8 mouse cellular contexts compared by ENCODE assay signal in genomic region chr11:100736746-100737080, GRCm38 (mm10). TPM values are rescaled to one million over a fixed set of nuclear protein-coding genes. Genes with fewer than 3 reads are reported as not detected.
DNase-seq lines count a peak whose midpoint lies in the region; ATAC-seq and TF ChIP-seq lines count a peak whose summit lies in the region.

No protein-coding gene starts in this region.

- in situ Hi-C loops in CH12.LX (cut with MboI; ENCODE audit: low pct_ligation_motif_present, low pct_unique_long_range_greater_than_20kb, low sequenced_read_pairs) = no loop called here

- peak overlapping the region; percentile 98 for H3K4me2 ChIP-seq in heart, embryonic 12.5 days
- H3K4me2 ChIP-seq in CH12.LX (ENCODE audit: insufficient read depth, low read depth, poor library complexity, severe bottlenecking) = peak overlapping the region; percentile 97
- peak overlapping the region; percentile 89 for H3K4me2 ChIP-seq in forebrain, embryonic 16.5 days (ENCODE audit: low read length)
- H3K4me2 ChIP-seq in liver, postnatal 0 days (ENCODE audit: low read depth, low read length) = peak overlapping the region; percentile 82

- peaks cover 7% of the 10 kb centered on the region for H3K27me3 ChIP-seq in heart, embryonic 12.5 days (replicated peaks)
- no peaks in the 10 kb centered on the region for H3K27me3 ChIP-seq in CH12.LX (replicated peaks)
- no peaks in the 10 kb centered on the region for H3K27me3 ChIP-seq in forebrain, embryonic 16.5 days (replicated peaks; ENCODE audit: control insufficient read depth, insufficient read depth, low read length)
- H3K27me3 ChIP-seq in liver, postnatal 0 days (ENCODE audit: insufficient read depth, low read length) = no peaks in the 10 kb centered on the region

- TF ChIP-seq POLR2A in CH12.LX (IDR thresholded peaks at IDR 0.05; ENCODE audit: low read depth, low read length) = no peak

- TF ChIP-seq EP300 in CH12.LX (IDR thresholded peaks at IDR 0.05; ENCODE audit: low read length) = no peak
- no peak for TF ChIP-seq EP300 in liver, postnatal 0 days (IDR thresholded peaks at IDR 0.05; ENCODE audit: low read depth)

- no peak overlapping the region for H3K27ac ChIP-seq in heart, embryonic 12.5 days (ENCODE audit: poor library complexity, severe bottlenecking)
- no peak overlapping the region for H3K27ac ChIP-seq in CH12.LX (ENCODE audit: insufficient read depth, low read depth)
- no peak overlapping the region for H3K27ac ChIP-seq in forebrain, embryonic 16.5 days (ENCODE audit: low read length)
- H3K27ac ChIP-seq in liver, postnatal 0 days (ENCODE audit: low read depth) = peak overlapping the region; percentile 97

- peaks cover 61% of the 10 kb centered on the region for H3K79me2 ChIP-seq in CH12.LX (replicated peaks; ENCODE audit: control insufficient read depth, extremely low read depth, insufficient read depth, poor library complexity, severe bottlenecking)

- dilution Hi-C loops in CH12.LX (cut with MboI; ENCODE audit: extremely low pct_ligation_motif_present, extremely low pct_unique_long_range_greater_than_20kb, low sequenced_read_pairs) = no loop called here

- H3K9me3 ChIP-seq in heart, embryonic 12.5 days (replicated peaks) = no peaks in the 10 kb centered on the region
- no peaks in the 10 kb centered on the region for H3K9me3 ChIP-seq in CH12.LX (replicated peaks; ENCODE audit: low read length)
- no peaks in the 10 kb centered on the region for H3K9me3 ChIP-seq in forebrain, embryonic 16.5 days (ENCODE audit: control insufficient read depth, low read length)
- H3K9me3 ChIP-seq in liver, postnatal 0 days (ENCODE audit: low read length) = no peaks in the 10 kb centered on the region

- no peak for TF ChIP-seq CTCF in CH12.LX (conservative IDR thresholded peaks at IDR 0.05 in 1 of 2, IDR thresholded peaks at IDR 0.05 in 1 of 2; ENCODE audit: low read depth in 2 of 2, low read length in 2 of 2)
- no peak for TF ChIP-seq CTCF in liver, postnatal 0 days (IDR thresholded peaks at IDR 0.05; ENCODE audit: low read depth)

- H3K4me1 ChIP-seq in heart, embryonic 12.5 days (replicated peaks) = peaks cover 24% of the 10 kb centered on the region
- peaks cover 5 to 49% of the 10 kb centered on the region in 2 experiments for H3K4me1 ChIP-seq in CH12.LX (ENCODE audit: control insufficient read depth in 1 of 2, insufficient read depth in 2 of 2)
- peaks cover 21% of the 10 kb centered on the region for H3K4me1 ChIP-seq in forebrain, embryonic 16.5 days (replicated peaks; ENCODE audit: control insufficient read depth, insufficient read depth, low read length)
- H3K4me1 ChIP-seq in liver, postnatal 0 days (ENCODE audit: insufficient read depth) = peaks cover 35% of the 10 kb centered on the region

- peaks cover 9% of the 10 kb centered on the region; the same call in 1 of the 2 replicates for H3K36me3 ChIP-seq in heart, embryonic 12.5 days
- peaks cover 15 to 42% of the 10 kb centered on the region in 2 experiments for H3K36me3 ChIP-seq in CH12.LX (replicated peaks in 1 of 2; ENCODE audit: control insufficient read depth in 1 of 2, insufficient read depth in 1 of 2, low read length in 1 of 2)
- H3K36me3 ChIP-seq in forebrain, embryonic 16.5 days (ENCODE audit: control insufficient read depth, insufficient read depth) = no peaks in the 10 kb centered on the region; the same call in 1 of the 2 replicates
- peaks cover 15% of the 10 kb centered on the region; the same call in 1 of the 2 replicates for H3K36me3 ChIP-seq in liver, postnatal 0 days (replicated peaks; ENCODE audit: insufficient read depth, low read length)

- TF ChIP-seq RAD21 in CH12.LX (IDR thresholded peaks at IDR 0.05; ENCODE audit: low read depth, low read length) = no peak

- no peak for ATAC-seq in heart, embryonic 12.5 days (ENCODE audit: insufficient number of reproducible peaks, low FRiP score)
- no peak for ATAC-seq in forebrain, embryonic 16.5 days
- ATAC-seq in liver, postnatal 0 days = no peak

- peak overlapping the region; percentile 98 for H3K9ac ChIP-seq in heart, embryonic 12.5 days
- H3K9ac ChIP-seq in CH12.LX (ENCODE audit: insufficient read depth, low read depth) = peak overlapping the region; percentile 95
- H3K9ac ChIP-seq in forebrain, embryonic 16.5 days (replicated peaks; ENCODE audit: low read depth, low read length) = no peak overlapping the region
- H3K9ac ChIP-seq in liver, postnatal 0 days (replicated peaks) = peak overlapping the region; percentile 100

- WGBS in heart, embryonic 12.5 days = 59% methylated on average over 4 of the region's 4 CpGs
- WGBS in forebrain, embryonic 16.5 days = 82% methylated on average over 4 of the region's 4 CpGs
- 39% methylated on average over 4 of the region's 4 CpGs for WGBS in liver, postnatal 0 days (ENCODE audit: insufficient replicate concordance)

- no peak for DNase-seq in heart, postnatal 10 days
- no peak for DNase-seq in CH12.LX (ENCODE audit: extremely low read depth)
- no peak for DNase-seq in liver, postnatal 0 days
- no peak for DNase-seq in thymus, adult 18-20 months
- DNase-seq in cerebellum, adult 8-10 months = no peak
- DNase-seq in left cerebral cortex, adult 11 months (ENCODE audit: low spot score) = no peak

- intact Hi-C loops in heart, postnatal 10 days (cut with DNase I) = loop anchor here (2.0 kb wide), 1 partner anchor 22 kb away; no protein-coding TSS in a partner anchor

- peak overlapping the region; percentile 99 for H3K4me3 ChIP-seq in heart, embryonic 12.5 days
- peak overlapping the region; percentile 75 to 100 (median 84) for H3K4me3 ChIP-seq in CH12.LX (replicated peaks in 1 of 3; ENCODE audit: low read depth in 2 of 3, low read length in 2 of 3, poor library complexity in 1 of 3)
- peak overlapping the region; percentile 83; the same call in 1 of the 2 replicates for H3K4me3 ChIP-seq in forebrain, embryonic 16.5 days (replicated peaks; ENCODE audit: low read length)
- H3K4me3 ChIP-seq in liver, postnatal 0 days (ENCODE audit: low read depth, low read length) = peak overlapping the region; percentile 100

TF ChIP-seq in CH12.LX, 34 proteins besides CTCF, POLR2A, EP300 and RAD21:
- TF ChIP-seq RCOR1 (conservative IDR thresholded peaks at IDR 0.05; ENCODE audit: low read depth, low read length) = 0 out of 2 replicates have a peak, but pooled peaks have one; percentile 16
- TF ChIP-seq TBP (conservative IDR thresholded peaks at IDR 0.05; ENCODE audit: low read depth, low read length) = no peak

RNA-seq across cellular contexts. Expression of gene Rab5c, which starts 1.3 kb away (rescaled TPM):
- polyA plus RNA-seq in heart, embryonic 12.5 days (2016; fragmentation: Nextera tagmentation; extraction: Ambion mirVana) = 10.5 and 11.4 TPM in 2 replicates
- total RNA-seq in heart, postnatal 10 days (2021) = 10 to 100 TPM; 85.3 to 97.8 TPM
- total RNA-seq in CH12.LX (2012; rRNA removed) (121 and 144 TPM in 2 replicates), CH12.LX (2014; rRNA removed) (135 and 150 TPM in 2 replicates)
- 144 and 156 TPM in 2 replicates for polyA plus RNA-seq in CH12.LX (2012; ENCODE audit: insufficient read length, low read depth)
- polyA plus RNA-seq in forebrain, embryonic 16.5 days (2015; fragmentation: Nextera tagmentation; extraction: Ambion mirVana) = 37.6 and 38.9 TPM in 2 replicates
- 16.6 and 17.0 TPM in 2 replicates for polyA plus RNA-seq in liver, postnatal 0 days (2015; fragmentation: Nextera tagmentation; extraction: Ambion mirVana)

RNA-seq across cellular contexts. Expression of gene Kcnh4, which starts 23.0 kb away (rescaled TPM):
- polyA plus RNA-seq in heart, embryonic 12.5 days (2016; fragmentation: Nextera tagmentation; extraction: Ambion mirVana) = not detected in 2 replicates
- total RNA-seq in heart, postnatal 10 days (2021) = not detected
- total RNA-seq in CH12.LX (2012; rRNA removed) (1.8 and 2.2 TPM in 2 replicates), CH12.LX (2014; rRNA removed) (0.87 and 1.0 TPM in 2 replicates)
- 3.4 and 4.0 TPM in 2 replicates for polyA plus RNA-seq in CH12.LX (2012; ENCODE audit: insufficient read length, low read depth)
- polyA plus RNA-seq in forebrain, embryonic 16.5 days (2015; fragmentation: Nextera tagmentation; extraction: Ambion mirVana) = 3.5 and 6.8 TPM in 2 replicates
- not detected in 2 replicates for polyA plus RNA-seq in liver, postnatal 0 days (2015; fragmentation: Nextera tagmentation; extraction: Ambion mirVana)

RNA-seq across cellular contexts. Expression of gene Hspb9, which starts 23.1 kb away (rescaled TPM):
- polyA plus RNA-seq in heart, embryonic 12.5 days (2016; fragmentation: Nextera tagmentation; extraction: Ambion mirVana) = 0.27 TPM in 1 of 2 replicates, not detected in the other
- not detected for total RNA-seq in heart, postnatal 10 days (2021)
- total RNA-seq in CH12.LX (2012; rRNA removed) (not detected in 2 replicates), CH12.LX (2014; rRNA removed) (not detected in 2 replicates)
- polyA plus RNA-seq in CH12.LX (2012; ENCODE audit: insufficient read length, low read depth) = 0.54 and 0.57 TPM in 2 replicates
- not detected in 2 replicates for polyA plus RNA-seq in forebrain, embryonic 16.5 days (2015; fragmentation: Nextera tagmentation; extraction: Ambion mirVana)
- polyA plus RNA-seq in liver, postnatal 0 days (2015; fragmentation: Nextera tagmentation; extraction: Ambion mirVana) = 0.35 and 0.40 TPM in 2 replicates

RNA-seq across cellular contexts. Expression of gene Kat2a, which starts 24.4 kb away (rescaled TPM):
- polyA plus RNA-seq in heart, embryonic 12.5 days (2016; fragmentation: Nextera tagmentation; extraction: Ambion mirVana) = 45.4 and 49.0 TPM in 2 replicates
- 10 to 100 TPM; 16.1 to 16.6 TPM for total RNA-seq in heart, postnatal 10 days (2021)
- total RNA-seq in CH12.LX (2012; rRNA removed) (30.7 and 34.2 TPM in 2 replicates), CH12.LX (2014; rRNA removed) (25.3 and 27.2 TPM in 2 replicates)
- 81.0 and 82.9 TPM in 2 replicates for polyA plus RNA-seq in CH12.LX (2012; ENCODE audit: insufficient read length, low read depth)
- 57.6 and 57.8 TPM in 2 replicates for polyA plus RNA-seq in forebrain, embryonic 16.5 days (2015; fragmentation: Nextera tagmentation; extraction: Ambion mirVana)
- polyA plus RNA-seq in liver, postnatal 0 days (2015; fragmentation: Nextera tagmentation; extraction: Ambion mirVana) = 8.5 and 9.2 TPM in 2 replicates

RNA-seq across cellular contexts. Expression of gene Hcrt, which starts 26.0 kb away (rescaled TPM):
- polyA plus RNA-seq in heart, embryonic 12.5 days (2016; fragmentation: Nextera tagmentation; extraction: Ambion mirVana) = not detected in 2 replicates
- total RNA-seq in heart, postnatal 10 days (2021) = not detected
- total RNA-seq in CH12.LX (2012; rRNA removed) (not detected in 2 replicates), CH12.LX (2014; rRNA removed) (not detected in 2 replicates)
- not detected in 2 replicates for polyA plus RNA-seq in CH12.LX (2012; ENCODE audit: insufficient read length, low read depth)
- polyA plus RNA-seq in forebrain, embryonic 16.5 days (2015; fragmentation: Nextera tagmentation; extraction: Ambion mirVana) = 0.92 TPM in 1 of 2 replicates, not detected in the other
- polyA plus RNA-seq in liver, postnatal 0 days (2015; fragmentation: Nextera tagmentation; extraction: Ambion mirVana) = not detected in 2 replicates
